Mouse (Mus musculus) mouse trophoblast stem cell (cell line): Measurements from ENCODE around the gene Lyrm1.

Experiments used
- in situ Hi-C, 2 experiments: fragments of 300-500 bp; cut with MseI, MboI; formaldehyde crosslinking; loops; 2 replicates in 1 of 2; 3 replicates in 1 of 2; pipeline ENCODE4 v1.15.1; 2025

Gene Lyrm1

DNA sequence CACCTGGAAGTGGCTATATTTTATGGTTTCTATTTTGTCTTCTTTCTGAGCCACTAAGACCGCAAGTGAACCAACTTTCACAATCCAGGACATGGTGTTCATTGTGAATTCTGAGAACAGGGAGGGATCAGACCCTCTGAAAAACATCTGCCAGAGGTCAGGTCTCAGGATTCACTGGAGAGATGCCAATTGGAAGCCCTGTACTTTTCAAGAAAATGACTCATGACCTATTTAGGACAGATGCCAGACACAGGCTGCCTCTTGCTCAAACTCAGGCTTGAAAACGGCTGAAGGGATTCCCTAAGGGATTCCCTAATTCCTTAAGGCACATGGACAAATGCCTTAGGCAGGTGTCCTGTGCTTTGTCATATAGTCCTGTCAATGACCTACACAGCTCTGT lies 65.4 kb downstream of the Lyrm1 start:
- in situ Hi-C loops = no loop called here

DNA sequence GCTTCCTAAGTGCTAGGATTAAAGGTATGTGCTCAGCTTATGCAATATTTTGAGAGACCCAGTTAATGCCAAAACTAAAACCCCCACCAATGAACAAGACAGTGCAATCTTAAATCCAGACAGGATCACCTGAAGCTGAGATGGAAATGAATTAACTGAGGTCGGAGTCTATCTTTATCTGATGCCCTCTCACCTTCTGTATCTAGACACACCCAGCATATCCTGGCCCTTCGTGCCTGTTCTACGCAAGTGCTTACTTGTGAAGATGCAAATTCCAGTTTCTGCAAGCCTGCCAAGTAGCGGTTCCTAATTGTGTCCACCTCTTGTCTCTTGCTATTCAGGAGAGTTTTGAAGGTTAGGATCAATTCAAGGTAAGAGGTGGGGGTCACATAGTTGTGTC lies 69.5 kb downstream of the Lyrm1 start:
- in situ Hi-C loops = no loop called here

DNA sequence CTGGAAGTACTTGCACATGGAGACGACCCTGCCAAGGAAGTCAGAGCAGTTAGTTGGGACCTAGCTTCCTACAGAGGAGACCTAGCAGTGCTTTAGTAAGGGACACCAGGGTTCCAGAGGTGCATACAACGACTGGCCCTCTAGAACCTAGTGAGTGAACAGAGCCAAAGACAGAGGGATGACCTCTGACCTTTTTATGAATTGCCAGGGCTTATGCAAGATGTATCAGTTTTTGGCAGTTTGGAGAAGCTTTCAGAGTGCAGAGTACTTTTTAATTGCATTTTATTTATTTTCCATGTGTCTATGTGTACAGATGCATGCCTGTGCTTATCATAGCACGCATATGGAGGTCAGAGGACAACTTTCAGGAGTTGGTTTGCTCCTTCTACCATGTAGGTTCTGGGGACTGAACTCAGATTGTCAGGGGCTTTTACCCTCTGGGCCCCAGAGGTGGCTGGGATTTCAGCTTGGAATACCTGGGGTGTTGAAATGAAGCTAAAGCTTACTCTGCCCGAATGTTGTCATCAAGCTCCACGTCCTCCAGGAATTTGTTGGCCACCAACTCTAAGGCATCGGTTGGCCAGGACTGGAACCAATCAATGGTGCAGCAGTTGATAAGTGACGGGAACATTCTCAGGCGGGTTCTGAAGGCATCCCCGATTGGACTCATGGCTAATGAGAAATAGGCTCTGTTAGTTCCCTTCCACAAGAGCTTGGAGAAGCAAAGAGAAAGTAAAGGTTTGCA lies 70.2 kb downstream of the Lyrm1 start:
- in situ Hi-C loops = no loop called here

DNA sequence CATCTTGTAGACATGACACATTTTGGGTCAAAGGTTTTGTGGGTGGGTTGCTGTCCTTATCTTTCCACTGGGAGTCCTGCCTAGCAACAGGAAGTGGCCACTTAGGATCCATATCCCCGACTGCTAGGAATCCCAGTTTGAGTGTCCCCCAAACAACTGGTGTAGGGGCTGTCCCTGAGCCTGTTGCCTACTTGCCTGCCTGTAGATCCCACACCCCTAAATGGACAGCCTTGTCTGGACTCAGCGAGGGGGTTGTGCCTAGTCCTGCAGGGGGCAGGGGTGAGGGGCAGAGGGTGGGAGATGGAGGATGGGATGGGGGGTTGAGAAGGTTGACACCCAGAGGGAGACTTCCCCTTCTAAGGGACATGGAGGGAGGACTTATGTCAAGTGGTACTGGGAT lies 73.7 kb downstream of the Lyrm1 start:
- in situ Hi-C loops = no loop called here

DNA sequence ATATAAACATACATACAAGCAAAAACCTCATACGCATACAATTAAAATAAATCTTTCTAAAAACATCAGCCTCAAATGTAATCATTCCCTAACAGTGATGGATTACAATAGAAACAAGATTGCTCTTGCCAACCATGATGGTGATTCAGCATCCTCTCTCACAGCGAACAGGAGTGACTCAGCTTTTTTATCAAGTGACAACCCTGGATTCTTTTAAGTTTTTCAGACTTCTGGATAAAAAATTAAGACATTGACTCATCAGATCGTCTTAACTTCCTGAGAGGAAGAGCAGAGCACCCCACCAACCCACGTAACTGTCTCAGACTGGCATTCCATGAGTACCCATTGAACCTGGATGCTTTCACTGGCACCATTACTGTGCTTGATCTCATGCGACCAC lies 78.6 kb downstream of the Lyrm1 start:
- in situ Hi-C loops = no loop called here

DNA sequence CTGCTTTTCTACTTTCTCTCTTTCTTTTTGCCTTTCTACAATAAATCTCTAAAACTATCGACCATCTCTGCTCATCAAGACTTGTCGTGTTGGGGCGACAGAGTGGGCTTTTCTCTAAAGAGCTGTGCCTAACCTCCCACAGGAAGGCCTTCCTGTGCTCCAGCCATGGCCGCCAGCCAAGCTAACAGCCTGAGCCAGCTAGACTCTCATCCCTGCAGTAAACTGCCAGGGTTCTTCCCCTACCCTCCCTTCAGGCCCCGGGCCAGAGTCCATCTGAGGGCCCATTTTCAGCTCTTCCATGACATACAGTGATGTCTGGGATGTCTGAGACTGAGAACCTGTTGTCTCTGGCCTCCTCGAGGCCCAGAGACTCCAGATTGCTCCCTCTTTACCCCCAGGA lies 80.6 kb downstream of the Lyrm1 start:
- in situ Hi-C loops = no loop called here

DNA sequence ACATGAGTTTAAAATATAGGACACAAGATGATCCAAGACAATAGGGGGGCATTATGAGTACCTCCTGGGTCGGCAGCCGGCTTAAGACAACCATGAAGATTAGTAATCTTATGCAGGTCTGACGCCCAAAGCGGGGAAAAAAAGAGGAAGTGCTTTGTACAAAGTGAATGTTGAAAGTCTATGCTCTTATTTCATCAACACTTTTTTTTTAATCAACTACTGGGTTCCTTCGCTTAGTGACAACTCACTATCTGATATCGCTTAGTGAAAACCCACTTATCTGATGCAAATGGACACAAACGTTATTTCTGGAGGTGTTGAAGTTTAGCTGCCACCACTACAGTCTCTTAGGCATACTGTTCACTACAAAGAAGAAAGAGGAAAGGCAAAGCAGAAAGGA lies 81.9 kb downstream of the Lyrm1 start:
- in situ Hi-C loops = no loop called here

DNA sequence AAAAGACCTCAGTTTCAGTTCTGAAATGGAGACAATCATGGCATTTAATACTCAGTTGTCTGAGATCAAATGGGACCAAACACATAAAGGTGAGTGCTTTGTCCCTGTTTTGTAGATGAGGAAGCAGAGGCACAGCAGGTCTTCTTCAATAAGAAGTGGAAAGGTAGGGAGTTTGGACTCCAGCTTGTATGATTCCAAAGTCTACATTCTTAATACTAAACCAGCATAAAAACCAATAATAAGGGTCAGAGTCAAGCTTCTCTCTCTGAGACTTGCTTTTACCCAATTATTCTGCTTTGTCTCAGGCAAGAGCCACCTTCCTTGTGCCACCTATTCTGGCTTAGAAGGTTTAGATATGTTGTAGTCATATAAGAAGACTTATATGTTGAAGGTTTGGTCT lies 82.9 kb downstream of the Lyrm1 start:
- in situ Hi-C loops = no loop called here

DNA sequence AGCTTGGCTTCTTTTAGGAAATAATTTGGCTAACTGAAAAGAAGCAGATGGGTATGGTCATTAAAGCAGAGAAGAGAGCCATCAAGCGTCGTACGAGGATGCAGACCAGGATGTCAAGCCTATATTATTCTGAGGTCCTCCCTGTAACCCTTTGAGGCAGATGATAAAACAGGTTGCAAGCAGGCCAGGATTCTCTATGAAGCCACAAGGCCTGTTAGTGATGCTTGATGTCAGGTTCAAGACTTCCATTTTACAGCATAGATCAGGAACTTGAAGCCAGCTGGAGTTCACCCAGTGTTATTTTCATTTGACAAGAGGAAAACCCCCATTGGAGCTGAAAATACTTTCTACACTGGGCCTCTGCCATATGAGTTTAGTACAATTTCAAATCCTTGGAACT lies 84.5 kb downstream of the Lyrm1 start:
- in situ Hi-C loops = no loop called here

DNA sequence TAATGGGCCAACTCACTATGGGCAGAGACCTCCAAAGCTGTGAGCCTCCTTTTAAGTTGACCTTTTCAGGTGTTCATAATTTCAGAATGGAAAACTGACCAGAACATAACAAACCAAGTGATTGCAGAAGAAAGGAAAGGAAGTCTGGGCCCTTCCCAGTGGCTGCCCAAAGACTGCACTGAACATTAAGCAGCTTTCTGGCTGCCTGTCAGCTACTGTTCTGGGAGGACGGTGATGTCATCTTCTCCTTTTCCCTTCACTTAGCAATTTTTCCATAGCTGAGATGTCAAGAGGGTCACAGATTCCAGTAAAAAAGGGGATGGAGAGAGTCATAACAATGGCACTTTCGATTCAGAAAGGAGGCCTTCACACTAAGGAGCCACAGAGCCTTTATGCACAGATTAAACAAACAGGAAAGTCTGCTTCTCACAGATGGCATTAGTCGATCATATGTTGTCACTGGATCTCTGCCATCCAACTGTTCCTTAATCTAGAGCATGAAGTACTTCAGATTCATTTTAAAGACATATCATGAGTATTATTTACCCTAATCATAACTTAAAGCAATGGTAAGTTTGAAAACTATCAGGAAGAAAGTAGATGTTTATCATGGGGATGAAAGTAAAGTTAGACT lies 89.7 kb downstream of the Lyrm1 start:
- in situ Hi-C loops = no loop called here

DNA sequence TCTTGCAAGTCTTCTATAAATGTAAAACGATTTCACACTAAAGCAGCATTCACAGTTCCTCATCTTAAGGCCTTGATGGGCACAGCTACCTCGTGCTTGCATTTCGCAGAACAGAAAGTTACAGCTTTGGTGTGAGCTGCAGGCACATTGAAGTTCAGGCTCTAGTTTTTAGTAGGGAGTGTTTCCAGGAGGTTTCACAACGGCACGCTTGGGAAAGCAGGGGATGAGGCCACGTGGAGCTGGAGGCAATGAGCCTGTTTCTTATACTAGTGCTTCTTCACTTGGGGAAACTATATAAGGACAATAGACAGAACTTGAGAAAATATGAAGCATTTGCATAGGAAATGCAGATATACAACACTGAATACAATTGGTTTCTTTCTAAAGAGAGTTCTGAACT lies 101.4 kb downstream of the Lyrm1 start:
- in situ Hi-C loops = no loop called here
